Mouse (Mus musculus) kidney, adult 2 months (tissue): Measurements from ENCODE around the gene Srsf10.

Experiments
- CTCF ChIP-seq: fragments of 200-500 bp; conservative IDR thresholded peaks from 2 replicates; pipeline ENCODE4 v1.5.1; 2011; ENCODE audit warnings: low read depth, mild to moderate bottlenecking, control low read depth, low read length, moderate library complexity, mixed read lengths; ENCODE audit not compliant: insufficient read depth, insufficient read length
- POLR2A ChIP-seq: fragments of 200-500 bp; IDR thresholded peaks from one replicate; pipeline ENCODE4 v1.6.1; 2011; ENCODE audit warnings: low read depth, low read length, control low read depth

GRCm38 (mm10) chr4:135850411-135851095, 5.0 kb upstream of the Srsf10 start:
- TF ChIP-seq POLR2A: no peak
- TF ChIP-seq CTCF: no peak
